Mouse (Mus musculus): Measurements from ENCODE around the gene Wdtc1. TPM values are rescaled to one million over a fixed set of nuclear protein-coding genes. Genes with fewer than 3 reads are reported as not detected.
A peak's percentile ranks its signal among the peaks of the same experiment; 100 is the strongest.

Wdtc1 gene
- polyA plus RNA-seq (2015; fragmentation: Nextera tagmentation; extraction: Ambion mirVana) = 13.3 and 14.1 TPM in 2 replicates

DNA sequence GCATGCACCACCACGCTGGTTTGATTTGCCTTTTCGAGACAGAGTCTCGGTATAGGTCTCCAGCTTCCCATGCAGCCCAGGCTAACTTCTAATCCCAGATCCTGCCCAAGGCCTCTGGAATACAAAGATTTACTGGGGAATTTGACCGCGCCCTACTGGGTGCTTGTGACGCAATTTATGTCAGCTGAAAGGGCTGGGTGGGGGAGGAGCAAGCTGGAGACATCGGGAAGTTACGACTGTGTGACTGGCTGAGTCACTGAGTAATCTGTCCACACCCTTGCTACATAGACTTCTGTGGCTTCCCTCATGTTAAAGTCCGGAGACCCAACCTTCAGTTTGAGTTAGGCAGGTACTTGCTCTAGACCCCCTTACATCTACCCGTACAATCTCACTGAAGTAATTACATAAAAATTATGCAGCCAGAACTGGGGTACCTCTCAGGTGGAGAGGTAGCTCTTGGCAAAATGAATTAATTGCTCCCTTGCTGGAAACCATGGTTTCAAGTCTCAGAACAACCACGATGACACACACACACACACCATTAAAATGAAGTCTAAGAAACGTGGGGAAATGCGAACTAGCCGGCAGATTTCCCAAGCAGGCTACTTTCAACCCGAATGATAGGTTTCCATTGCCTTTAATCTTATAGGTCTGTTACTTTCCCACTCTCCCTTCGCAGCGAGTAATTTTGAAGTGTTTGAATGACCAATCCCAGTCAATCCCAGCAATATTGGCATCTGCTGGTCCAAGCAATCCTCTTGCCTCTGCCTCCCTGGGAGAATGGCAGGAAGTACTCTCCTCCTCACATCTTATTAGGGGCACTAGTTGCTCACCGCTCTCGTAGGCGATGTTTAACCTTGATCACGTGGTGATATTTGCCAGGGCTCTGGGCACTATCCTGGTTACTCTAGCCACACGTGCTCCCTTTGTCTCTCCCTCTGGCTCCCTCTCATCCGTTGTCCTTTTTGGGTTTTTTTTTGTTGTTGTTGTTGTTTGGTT lies at the start of gene Wdtc1:
Wdtc1 (minus strand) TSS at position 115 of the 999 bp plus-strand sequence.
- Histone ChIP-seq H3K36me3 (no peaks in the 10 kb centered on the region), H3K27me3 (no peaks in the 10 kb centered on the region), H3K9me3 (no peaks in the 10 kb centered on the region), H3K4me1 (no peaks in the 10 kb centered on the region), H3K27ac (no peak within 1 kb of the TSS), H3K4me3 (no peak within 1 kb of the TSS), H3K4me2 (replicated peaks) (no peak within 1 kb of the TSS), H3K9ac (no peak within 1 kb of the TSS)
- 86% methylated on average over 23 of the region's 23 CpGs for WGBS
- no peak for ATAC-seq (ENCODE audit: low FRiP score, low read depth)

DNA sequence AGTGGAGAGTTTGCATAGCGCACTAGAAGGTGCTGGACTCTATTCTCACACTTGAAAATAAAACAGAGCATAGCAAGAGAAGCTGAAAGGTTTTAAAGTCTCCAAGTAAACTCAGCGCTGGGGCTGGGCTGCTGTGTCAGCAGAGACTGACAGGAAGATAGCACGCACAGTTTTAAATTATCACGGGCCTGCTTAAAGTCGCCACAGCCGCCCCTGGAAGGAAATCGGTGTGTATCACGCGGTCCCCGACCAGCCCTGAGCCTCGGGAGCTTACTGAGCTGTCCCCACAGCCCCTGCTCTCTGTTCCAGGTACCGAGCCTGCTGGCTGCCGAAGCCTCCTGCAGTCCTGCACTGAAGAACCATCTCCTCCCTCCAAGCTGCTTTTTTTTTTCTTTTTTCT lies 48.7 kb upstream of the Wdtc1 start:
- Histone ChIP-seq H3K27ac (no peak overlapping the region), H3K27me3 (no peaks in the 10 kb centered on the region), H3K9me3 (no peaks in the 10 kb centered on the region), H3K9ac (no peak overlapping the region), H3K4me2 (replicated peaks) (no peak overlapping the region), H3K4me3 (no peak overlapping the region), H3K36me3 (no peaks in the 10 kb centered on the region), H3K4me1 (peaks cover 34% of the 10 kb centered on the region)
- 59% methylated on average over 13 of the region's 13 CpGs for WGBS
- no peak for ATAC-seq (ENCODE audit: low FRiP score, low read depth)

DNA sequence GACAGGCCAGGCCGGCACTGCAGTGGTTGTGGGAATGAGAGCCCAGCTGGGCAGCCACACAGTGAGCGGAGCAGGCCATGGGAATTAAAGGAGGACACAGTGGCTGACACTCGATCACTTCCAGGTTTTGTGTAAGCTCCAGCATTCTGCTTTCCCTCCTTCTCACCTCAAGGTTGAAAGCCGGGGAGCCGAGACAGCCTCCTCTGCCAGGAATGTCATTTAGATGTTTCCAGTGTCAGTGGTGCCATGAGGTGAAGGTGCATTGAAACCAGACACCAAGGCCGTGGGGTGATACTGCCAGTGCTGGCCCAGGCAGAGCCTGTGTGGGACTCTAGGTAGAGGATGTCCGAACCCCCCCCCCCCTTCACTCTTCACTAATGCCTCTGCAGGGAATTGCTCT lies 46.8 kb upstream of the Wdtc1 start:
- H3K4me2 ChIP-seq (replicated peaks) = no peak overlapping the region
- no peak for ATAC-seq (ENCODE audit: low FRiP score, low read depth)
- H3K9ac ChIP-seq = peak overlapping the region; percentile 35; the same call in 1 of the 2 replicates
- H3K27me3 ChIP-seq = no peaks in the 10 kb centered on the region
- H3K4me1 ChIP-seq = peaks cover 40% of the 10 kb centered on the region
- peak overlapping the region; percentile 65; the same call in 1 of the 2 replicates for H3K27ac ChIP-seq
- no peaks in the 10 kb centered on the region for H3K36me3 ChIP-seq
- WGBS = 28% methylated on average over 7 of the region's 7 CpGs
- no peaks in the 10 kb centered on the region for H3K9me3 ChIP-seq
- no peak overlapping the region for H3K4me3 ChIP-seq

DNA sequence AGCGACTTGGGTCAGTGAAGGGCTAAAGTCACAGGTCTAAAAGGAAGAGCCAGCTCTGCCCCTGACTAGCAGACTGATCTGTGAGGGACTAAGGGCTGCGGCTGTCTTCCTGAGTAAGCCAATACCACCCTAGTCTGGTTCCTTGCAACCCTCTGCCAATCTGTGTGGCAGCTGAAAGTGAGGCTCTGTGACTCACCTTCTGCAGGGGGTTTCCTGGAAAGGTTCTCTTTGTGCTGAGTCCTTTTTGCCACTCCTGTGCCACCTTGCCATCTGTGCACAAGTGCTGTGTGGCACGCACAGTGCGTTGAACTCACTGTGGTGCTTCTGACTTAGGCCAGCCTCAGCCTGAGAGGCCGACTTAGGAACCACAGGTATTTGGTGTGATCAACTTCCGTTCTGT lies 46.2 kb upstream of the Wdtc1 start:
- Histone ChIP-seq H3K4me2 (replicated peaks) (no peak overlapping the region), H3K27ac (peak overlapping the region; percentile 65; the same call in 1 of the 2 replicates), H3K9me3 (no peaks in the 10 kb centered on the region), H3K9ac (peak overlapping the region; percentile 35; the same call in 1 of the 2 replicates), H3K27me3 (no peaks in the 10 kb centered on the region), H3K4me1 (peaks cover 46% of the 10 kb centered on the region), H3K36me3 (no peaks in the 10 kb centered on the region), H3K4me3 (no peak overlapping the region)
- 76% methylated on average over 6 of the region's 6 CpGs for WGBS
- no peak for ATAC-seq (ENCODE audit: low FRiP score, low read depth)

DNA sequence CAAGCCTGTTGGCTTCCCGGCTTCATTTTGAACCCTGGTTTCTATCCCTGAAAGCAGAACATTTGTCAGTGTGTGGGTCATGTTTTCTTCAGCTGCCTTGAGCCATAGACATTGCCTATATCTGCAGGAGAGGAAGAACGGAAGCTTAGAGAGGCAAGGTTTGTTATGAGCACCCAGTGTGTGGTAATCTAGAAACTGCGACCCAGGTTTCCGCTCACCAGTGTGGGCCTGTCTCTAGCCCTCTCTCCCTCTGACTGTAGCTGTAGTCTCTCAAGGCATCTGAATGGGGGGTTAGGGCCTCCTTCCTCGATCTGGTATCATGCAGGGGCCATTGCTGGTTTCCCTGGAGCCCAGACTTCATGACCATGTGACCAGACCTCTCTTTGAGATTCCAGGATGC lies 45.3 kb upstream of the Wdtc1 start:
- Histone ChIP-seq H3K27me3 (no peaks in the 10 kb centered on the region), H3K4me3 (no peak overlapping the region), H3K27ac (no peak overlapping the region), H3K4me1 (peaks cover 51% of the 10 kb centered on the region), H3K36me3 (no peaks in the 10 kb centered on the region), H3K4me2 (replicated peaks) (no peak overlapping the region), H3K9me3 (no peaks in the 10 kb centered on the region), H3K9ac (no peak overlapping the region)
- ATAC-seq (ENCODE audit: low FRiP score, low read depth) = no peak
- 75% methylated on average over 5 of the region's 5 CpGs for WGBS

DNA sequence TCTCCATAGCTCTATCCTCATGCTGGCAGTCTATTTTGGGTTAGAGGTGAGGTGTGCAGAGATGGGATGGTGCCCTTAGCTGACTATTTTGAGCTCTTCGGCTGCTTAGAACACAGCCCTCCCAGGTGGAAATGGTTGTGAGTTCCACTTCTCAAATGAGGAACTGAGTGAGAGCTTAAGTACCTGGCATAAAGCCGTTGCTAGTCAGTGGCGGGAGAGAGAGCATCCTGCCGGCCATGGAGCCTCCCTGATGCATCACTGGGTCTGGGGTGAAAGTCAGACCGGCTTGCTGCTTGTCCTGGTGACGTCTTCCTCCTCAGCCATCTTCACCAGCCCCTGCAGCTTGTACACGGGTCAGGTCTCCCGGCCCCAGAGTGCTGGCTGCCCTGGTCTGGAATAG lies 44.7 kb upstream of the Wdtc1 start:
- Histone ChIP-seq H3K4me3 (no peak overlapping the region), H3K9me3 (no peaks in the 10 kb centered on the region), H3K9ac (0 out of 2 replicates have a peak overlapping the region, but pooled peaks have one; percentile 20), H3K27me3 (no peaks in the 10 kb centered on the region), H3K27ac (no peak overlapping the region), H3K4me1 (peaks cover 48% of the 10 kb centered on the region), H3K36me3 (no peaks in the 10 kb centered on the region), H3K4me2 (replicated peaks) (no peak overlapping the region)
- WGBS = 85% methylated on average over 8 of the region's 8 CpGs
- no peak for ATAC-seq (ENCODE audit: low FRiP score, low read depth)

DNA sequence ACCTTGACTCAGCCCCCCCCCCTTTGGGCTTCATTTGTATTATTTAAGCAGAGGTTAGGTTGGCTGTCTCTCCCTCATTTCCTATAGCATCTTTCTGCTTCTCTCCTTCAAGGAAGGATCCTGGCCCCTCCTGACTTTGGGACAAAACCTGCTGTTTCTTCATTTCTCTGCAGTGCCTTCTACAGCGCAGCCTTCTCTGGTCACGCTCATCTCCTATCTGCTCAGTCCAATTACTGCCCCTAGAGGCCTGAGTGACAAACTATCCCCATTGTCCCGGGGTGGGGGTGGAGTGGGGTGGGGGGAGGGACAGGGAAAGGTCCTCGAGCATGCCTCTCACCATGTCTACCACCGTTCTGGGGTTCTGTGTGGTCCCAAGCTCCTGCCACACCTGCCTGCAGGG lies 44.0 kb upstream of the Wdtc1 start:
- Histone ChIP-seq H3K27ac (no peak overlapping the region), H3K9ac (no peak overlapping the region), H3K4me3 (no peak overlapping the region), H3K9me3 (no peaks in the 10 kb centered on the region), H3K36me3 (no peaks in the 10 kb centered on the region), H3K4me1 (peaks cover 48% of the 10 kb centered on the region), H3K4me2 (replicated peaks) (no peak overlapping the region), H3K27me3 (no peaks in the 10 kb centered on the region)
- 59% methylated on average over 5 of the region's 5 CpGs for WGBS
- no peak for ATAC-seq (ENCODE audit: low FRiP score, low read depth)

DNA sequence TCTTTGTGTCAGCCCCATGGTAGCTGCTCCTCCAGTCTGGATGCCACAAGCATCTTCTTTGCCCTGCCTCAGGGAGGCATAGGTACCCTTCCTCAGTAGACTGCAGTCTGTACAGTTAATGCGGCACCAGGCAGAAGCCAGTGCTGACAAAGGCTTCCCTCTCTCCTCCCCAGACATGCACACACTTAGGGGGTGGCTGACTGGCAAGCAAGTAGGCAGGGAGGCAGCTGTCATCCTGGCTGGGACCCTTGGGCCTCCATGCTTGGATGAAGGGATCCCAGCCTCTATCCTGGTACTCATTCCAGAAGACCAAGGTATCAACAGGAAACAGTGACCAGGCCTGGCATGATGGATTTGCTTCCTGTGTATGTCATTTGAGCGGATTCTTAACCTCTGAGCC lies 42.8 kb upstream of the Wdtc1 start:
- H3K9ac ChIP-seq = no peak overlapping the region

DNA sequence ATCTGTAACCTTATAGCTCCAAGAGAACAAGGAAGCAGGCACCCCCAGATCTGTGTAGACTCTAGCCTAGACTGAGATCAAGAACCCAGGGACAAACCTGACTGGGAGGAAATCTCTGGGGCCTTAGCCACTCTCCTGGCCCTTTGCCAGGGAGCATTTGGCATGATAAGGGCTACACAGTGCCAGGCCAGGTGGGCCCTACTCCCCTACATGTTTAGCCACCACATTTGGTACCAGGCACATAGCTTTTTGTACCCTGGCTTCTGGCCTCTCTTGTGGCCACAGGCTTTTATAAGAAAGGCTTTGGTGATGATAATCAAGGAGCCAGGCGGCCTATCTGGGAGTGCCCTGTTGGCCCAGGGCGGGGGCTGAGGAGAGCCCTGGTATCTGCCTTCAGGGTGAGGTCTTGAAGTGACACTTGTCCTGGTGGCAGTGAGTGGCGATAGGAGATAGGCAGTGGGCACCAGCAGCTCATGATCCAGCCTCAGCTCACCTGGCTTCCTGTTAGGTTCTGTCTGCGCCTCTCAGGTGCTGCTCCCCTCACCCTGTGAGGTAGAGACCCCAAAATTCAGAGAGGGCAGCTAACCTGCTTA lies 41.8 kb upstream of the Wdtc1 start:
- Histone ChIP-seq H3K27ac (no peak overlapping the region; the same call in 1 of the 2 replicates), H3K9ac (peak overlapping the region; percentile 19; the same call in 1 of the 2 replicates), H3K4me1 (peaks cover 59% of the 10 kb centered on the region), H3K9me3 (no peaks in the 10 kb centered on the region), H3K27me3 (no peaks in the 10 kb centered on the region), H3K4me3 (no peak overlapping the region), H3K36me3 (no peaks in the 10 kb centered on the region), H3K4me2 (replicated peaks) (no peak overlapping the region)
- 78% methylated on average over 4 of the region's 4 CpGs for WGBS
- ATAC-seq (ENCODE audit: low FRiP score, low read depth) = no peak

More for the DNA sequence above, 42.8 kb upstream of the Wdtc1 start:
- H3K36me3 ChIP-seq = no peaks in the 10 kb centered on the region
- no peak overlapping the region for H3K4me3 ChIP-seq
- H3K4me2 ChIP-seq (replicated peaks) = no peak overlapping the region
- WGBS = 73% methylated on average over 2 of the region's 2 CpGs
- no peaks in the 10 kb centered on the region for H3K27me3 ChIP-seq
- H3K27ac ChIP-seq = no peak overlapping the region; the same call in 1 of the 2 replicates
- no peak for ATAC-seq (ENCODE audit: low FRiP score, low read depth)
- no peaks in the 10 kb centered on the region for H3K9me3 ChIP-seq
- H3K4me1 ChIP-seq = peaks cover 57% of the 10 kb centered on the region

DNA sequence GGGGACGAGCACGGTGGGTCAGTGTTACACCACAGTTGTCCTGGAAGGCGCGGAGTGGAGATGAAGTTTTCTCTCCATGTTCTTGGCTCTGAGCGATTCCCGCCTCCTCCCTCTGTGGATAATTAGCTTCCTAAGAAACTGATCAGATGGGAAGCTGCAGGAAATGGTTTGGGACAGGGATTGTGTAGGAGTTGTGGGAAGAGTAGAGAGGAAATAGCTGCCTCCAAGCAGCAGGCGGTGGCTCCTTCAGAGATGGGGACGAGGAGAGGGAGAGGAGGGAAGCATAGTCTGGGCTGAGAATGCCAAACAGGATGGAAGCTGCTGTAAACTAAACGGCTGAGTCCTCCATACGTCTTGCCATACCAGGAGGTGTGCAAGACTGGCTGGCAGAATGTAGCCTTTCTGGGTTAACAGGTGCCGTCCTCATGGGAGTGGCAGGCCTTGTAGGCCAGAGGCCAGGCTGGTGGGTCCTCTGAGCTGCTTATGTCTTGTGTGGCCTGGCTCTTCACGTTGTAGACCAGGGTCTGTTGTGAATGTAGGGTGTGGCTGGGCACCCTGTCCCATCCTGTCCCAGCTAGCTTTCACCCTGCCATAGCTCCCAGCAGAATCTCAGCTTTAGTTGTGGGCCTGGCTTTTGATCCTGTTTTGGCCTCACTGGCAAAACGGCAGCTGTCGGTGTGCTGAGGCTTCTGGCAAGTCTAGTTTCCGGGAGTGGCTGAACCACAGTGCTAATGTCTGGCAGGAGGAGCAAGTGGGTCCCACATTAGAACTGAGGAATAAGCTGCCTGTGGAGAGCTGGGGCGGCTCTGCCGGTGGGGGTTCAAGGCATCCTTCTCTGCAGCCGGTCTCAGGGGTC lies 38.1 kb upstream of the Wdtc1 start:
- Histone ChIP-seq H3K4me2 (replicated peaks) (no peak overlapping the region), H3K4me3 (no peak overlapping the region), H3K27ac (peak overlapping the region; percentile 15; the same call in 1 of the 2 replicates), H3K9me3 (no peaks in the 10 kb centered on the region), H3K4me1 (peaks cover 53% of the 10 kb centered on the region), H3K36me3 (no peaks in the 10 kb centered on the region), H3K9ac (0 out of 2 replicates have a peak overlapping the region, but pooled peaks have one; percentile 13), H3K27me3 (no peaks in the 10 kb centered on the region)
- 67% methylated on average over 18 of the region's 18 CpGs for WGBS
- ATAC-seq (ENCODE audit: low FRiP score, low read depth) = no peak

DNA sequence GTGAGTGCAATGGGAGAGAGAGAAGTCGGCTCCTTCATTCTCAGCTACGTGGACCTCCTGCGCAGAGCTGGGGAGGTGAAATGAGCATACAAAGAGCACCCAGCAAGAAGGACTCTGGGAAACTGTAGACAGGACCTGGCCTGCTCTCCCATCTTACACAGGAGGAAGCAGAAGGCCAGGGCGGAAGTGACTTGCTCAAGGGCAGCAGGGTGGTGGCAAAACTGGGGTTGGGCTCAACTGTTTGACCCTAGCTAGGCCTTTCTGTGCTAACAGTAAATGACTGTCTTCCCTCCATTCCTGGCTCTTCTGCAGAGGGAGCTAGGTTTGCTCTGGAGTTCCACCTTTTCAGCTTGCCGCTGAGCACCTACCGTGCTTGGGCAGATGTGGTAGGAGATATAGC lies 37.3 kb upstream of the Wdtc1 start:
- Histone ChIP-seq H3K27me3 (no peaks in the 10 kb centered on the region), H3K4me2 (replicated peaks) (no peak overlapping the region), H3K9ac (no peak overlapping the region), H3K36me3 (no peaks in the 10 kb centered on the region), H3K9me3 (no peaks in the 10 kb centered on the region), H3K4me3 (no peak overlapping the region), H3K27ac (no peak overlapping the region), H3K4me1 (peaks cover 45% of the 10 kb centered on the region)
- whole genome bisulfite sequencing = 93% methylated on average over 6 of the region's 6 CpGs
- ATAC-seq (ENCODE audit: low FRiP score, low read depth) = no peak

Measured in limb, embryonic 13.5 days (tissue).